Mouse (Mus musculus) common myeloid progenitor, adult 5-6 weeks (primary cell): ENCODE measurements around the gene Ltb4r2. TPM values are rescaled to one million over a fixed set of nuclear protein-coding genes. Genes with fewer than 3 reads are reported as not detected.

ENCODE experiments used
- ATAC-seq: replicated peaks from 2 replicates; pipeline ENCODE4 v1.8.0; 2016; ENCODE audit warnings: low read depth, mild to moderate bottlenecking, moderate TSS enrichment, inconsistent platforms; ENCODE audit not compliant: poor library complexity, severe bottlenecking
- total RNA-seq: library from RNA; stranded (forward); fragments of 200-1000, 187-1606 nt; gene quantifications from 2 replicates; pipeline ENCODE4 v1.2.3, GENCODE M21; 2017

Ltb4r2 gene
- total RNA-seq = 0.46 and 0.49 TPM in 2 replicates

- no peak for ATAC-seq
Observed at GRCm38 (mm10) chr14:55761163-55761562, at the start of gene Ltb4r2. TSS of gene Ltb4r2 (plus strand) at chr14:55761428.

DNA sequence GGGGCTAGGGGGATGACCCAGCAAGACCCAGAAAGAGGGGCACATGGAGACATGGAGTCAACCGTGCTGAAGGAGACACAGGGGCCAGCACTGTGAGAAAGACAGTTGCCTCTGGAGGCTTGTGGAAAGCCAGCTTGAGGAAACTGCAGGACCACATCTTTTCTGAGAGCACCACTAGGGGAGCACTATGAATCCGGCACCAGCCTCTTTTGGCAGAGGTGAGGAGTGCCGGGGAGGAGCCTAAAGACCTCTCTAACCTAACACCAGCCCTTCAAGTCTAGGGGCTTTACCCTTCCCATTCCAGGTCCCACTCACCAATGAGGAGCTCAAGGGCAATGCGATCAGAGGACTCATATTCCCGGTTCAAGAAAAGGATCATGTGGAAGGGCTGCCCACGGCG is 49.4 kb upstream of the Ltb4r2 start:
- no peak for ATAC-seq

DNA sequence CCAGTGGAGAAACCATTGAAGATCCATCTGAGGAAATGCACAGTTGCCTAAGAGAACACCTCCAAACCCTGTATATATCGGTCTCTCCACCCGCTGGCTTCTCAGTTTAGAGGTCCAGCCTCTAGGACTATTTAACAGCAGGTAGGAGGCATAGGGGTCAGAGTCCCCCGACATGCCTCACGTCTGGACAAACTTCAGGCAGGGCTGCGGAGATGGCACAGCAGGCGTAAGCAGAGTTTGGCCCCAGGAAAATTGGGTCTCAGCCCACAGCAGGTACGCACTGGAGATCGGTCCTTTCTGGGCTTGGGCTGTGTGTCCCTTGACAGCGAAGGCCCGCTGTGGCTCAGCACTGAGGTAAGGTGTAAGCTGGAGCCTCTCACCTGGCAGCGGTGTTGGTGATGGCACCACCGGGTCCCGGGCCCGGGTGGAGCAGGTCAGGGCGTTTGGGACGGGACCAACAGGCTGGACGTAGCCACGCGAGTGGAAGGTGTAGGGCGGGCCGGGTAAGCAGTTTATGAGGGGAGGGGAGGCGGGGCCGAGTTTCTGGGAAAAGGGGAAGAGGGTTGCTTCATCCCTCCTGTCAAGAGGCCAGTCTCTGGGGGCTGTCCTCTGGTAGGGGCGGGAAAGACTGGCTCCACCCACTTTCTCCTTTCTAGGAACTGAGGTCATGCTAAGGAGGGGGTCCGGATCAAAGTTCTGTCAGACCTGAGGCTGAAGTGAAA is 48.1 kb upstream of the Ltb4r2 start:
- ATAC-seq = peak; percentile 90

DNA sequence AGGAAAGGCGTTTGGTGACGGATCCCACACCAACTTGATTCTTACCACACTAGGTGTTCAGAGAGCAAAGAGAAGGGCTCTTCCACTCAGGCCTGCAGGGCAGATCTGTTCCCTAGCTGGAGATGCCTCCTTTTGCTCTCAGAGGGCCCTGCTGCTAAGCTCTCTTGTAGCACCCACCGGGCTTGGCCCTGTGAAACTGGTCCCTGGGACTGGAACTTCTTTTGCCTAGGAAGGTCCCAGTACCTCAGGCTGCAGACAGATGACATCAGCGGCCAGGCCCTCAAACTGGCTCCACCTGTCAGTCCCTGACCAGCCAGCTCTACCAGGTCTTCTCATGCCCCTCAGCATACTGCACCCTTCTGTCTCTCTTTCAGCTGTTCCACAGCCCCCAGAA is 47.5 kb upstream of the Ltb4r2 start, which contains the start of gene Tgm1:
TSS of gene Tgm1 (minus strand) at position 198 of the 394 bp plus-strand sequence.
- no peak; the same call in none of the 2 replicates for ATAC-seq

DNA sequence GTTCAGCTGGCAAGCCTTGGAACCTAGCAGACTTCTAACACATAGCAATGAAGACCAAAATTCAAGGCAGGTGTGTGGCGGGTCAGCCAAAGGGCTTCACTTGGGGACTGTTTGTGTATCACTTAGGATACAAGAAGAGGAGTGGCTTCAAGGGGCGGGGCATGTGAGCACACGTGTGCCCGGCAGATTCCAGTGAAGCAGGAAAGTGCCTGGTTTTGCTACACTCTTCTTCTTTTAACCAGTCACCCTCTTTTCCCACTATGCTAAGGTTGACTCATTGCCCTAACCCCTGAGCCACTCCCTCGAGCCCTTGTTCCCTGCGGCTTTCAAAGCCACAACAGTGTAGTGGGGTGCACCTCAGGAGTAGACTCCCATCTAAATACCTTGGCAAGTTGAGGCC is 46.3 kb upstream of the Ltb4r2 start:
- 0 out of 2 replicates have a peak, but pooled peaks have one; percentile 6 for ATAC-seq

DNA sequence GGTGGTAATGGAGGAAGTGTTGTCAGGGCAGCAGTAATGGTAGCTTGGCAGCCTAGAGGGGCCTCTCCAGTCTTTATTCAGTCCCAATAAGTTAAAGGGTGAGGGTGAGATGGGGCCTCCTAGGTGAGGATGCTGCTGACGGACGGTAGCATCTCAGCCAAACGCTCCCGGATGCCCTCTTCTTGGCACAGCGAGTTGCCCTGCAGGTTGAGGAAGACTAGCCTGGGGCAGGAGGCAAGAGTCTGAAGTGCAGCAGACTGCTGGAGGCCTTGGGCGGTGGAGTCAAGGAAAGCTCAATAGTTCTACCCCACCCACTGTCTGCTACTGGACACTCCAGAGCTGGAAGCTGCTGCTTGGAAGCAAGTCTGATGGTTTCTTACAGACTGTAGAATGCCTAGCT is 45.0 kb upstream of the Ltb4r2 start:
- ATAC-seq = no peak

DNA sequence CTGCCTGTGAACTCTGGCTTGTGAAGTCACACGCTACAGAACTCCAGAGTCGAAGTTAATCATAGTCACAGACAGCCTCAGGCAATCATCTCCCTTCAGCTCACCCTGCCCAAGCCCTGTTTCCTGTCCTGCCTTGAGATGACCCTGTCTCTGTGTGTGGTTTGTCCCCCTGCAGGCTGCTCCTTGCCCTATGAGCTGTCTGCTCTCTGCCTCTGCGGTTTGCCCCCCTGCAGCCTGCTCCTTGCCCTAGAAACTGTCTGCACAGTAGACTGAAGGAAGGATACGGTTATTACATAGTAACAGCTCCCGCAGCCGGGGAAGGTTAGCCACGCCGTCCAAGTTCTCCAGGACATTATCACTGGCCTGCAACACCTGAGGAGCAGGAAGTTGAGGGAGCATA is 44.3 kb upstream of the Ltb4r2 start:
- ATAC-seq = no peak

- ATAC-seq = no peak
Observed at GRCm38 (mm10) chr14:55719737-55720136, 41.5 kb upstream of the Ltb4r2 start.

DNA sequence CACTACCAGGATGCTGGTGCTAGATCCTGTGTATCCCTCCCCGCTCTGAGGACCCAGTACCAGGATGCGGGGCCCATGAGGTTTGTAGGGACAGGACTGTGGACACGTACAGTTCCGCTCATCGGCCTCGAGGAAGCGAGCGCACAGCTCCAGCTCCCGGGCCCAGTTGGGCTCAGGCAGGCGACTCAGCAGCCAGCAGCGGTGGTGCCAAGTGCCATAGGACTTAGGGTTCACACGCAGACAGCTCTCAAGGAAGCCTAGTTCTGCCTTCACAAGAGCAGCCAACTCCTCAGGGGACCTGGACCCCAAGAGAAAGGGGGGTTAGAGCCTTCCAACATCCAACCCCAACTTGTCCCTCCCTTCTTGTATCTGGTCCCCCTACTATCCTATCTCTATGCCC is 40.6 kb upstream of the Ltb4r2 start:
- ATAC-seq = no peak

- no peak for ATAC-seq
Observed at GRCm38 (mm10) chr14:55721076-55721475, 40.2 kb upstream of the Ltb4r2 start.

- peak; percentile 63 for ATAC-seq
Observed at GRCm38 (mm10) chr14:55721700-55722437, 39.4 kb upstream of the Ltb4r2 start, which contains the start of gene Rabggta. TSS of gene Rabggta (minus strand) at chr14:55722263.

DNA sequence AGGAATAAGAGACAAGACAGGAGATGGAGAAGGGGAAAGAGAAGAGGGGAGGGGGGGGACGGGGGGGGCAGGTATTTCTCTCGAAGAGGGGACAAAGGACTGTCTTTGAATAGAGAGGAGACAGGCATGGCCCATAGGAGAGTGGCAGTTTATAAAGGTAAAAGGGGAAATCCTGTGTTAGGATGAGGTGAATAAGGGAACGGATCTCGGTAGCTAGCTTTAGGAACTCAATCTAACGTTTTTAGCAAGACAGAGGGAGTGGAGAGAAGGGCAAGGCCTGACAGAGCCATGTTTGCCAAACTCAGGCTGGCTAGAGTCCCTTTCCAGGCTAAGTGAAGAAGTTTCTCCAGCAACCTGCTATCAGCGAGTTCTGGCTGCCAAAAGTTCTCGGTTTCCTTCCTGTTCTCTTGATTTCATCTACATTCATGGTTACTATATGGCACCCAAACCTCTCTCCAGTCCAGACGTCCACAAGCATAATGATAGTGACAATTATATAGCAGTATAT is 38.7 kb upstream of the Ltb4r2 start:
- ATAC-seq = no peak

DNA sequence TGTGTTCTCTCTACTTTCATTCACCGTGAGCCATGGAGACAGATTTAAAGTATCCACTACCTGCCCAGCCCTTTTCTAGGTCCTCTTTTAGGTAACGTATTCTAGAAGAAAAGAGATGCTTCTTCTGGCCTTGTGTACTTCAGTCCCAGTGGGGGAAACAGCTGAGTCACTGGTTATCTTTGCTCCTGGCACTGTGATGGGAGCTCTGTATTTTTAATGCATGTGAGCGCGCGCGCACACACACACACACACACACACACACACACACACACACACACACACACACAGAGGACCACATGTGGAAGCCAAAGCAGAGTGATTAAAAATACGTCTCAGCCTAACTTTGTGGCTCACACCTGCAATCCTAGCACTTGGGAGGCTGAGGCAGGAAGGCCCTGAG is 37.8 kb upstream of the Ltb4r2 start:
- no peak for ATAC-seq

DNA sequence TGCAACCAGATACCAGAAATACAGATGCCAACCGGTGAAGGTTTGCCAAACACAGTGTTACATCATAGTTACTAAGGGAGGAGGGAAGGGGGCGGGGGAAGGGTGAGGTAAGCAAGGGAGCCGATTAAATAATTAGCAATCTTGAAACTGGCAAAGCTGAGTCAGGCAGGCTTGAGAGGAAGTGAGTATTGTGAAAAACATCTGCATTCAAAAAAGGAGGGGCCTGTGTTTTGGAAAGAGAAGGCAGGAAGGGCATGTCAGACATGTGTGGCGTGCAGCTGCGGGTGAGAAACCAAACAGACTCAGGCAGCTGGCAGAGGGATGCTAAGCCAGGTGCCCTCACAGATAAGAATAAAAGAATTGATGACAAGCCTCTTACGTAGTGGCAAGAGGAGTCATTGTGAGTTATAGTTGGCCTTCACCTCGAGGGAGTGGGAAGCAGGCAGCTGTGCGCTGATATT is 36.8 kb upstream of the Ltb4r2 start:
- ATAC-seq = peak; percentile 78

- no peak for ATAC-seq
Observed at GRCm38 (mm10) chr14:55726261-55726660, 35.0 kb upstream of the Ltb4r2 start.

DNA sequence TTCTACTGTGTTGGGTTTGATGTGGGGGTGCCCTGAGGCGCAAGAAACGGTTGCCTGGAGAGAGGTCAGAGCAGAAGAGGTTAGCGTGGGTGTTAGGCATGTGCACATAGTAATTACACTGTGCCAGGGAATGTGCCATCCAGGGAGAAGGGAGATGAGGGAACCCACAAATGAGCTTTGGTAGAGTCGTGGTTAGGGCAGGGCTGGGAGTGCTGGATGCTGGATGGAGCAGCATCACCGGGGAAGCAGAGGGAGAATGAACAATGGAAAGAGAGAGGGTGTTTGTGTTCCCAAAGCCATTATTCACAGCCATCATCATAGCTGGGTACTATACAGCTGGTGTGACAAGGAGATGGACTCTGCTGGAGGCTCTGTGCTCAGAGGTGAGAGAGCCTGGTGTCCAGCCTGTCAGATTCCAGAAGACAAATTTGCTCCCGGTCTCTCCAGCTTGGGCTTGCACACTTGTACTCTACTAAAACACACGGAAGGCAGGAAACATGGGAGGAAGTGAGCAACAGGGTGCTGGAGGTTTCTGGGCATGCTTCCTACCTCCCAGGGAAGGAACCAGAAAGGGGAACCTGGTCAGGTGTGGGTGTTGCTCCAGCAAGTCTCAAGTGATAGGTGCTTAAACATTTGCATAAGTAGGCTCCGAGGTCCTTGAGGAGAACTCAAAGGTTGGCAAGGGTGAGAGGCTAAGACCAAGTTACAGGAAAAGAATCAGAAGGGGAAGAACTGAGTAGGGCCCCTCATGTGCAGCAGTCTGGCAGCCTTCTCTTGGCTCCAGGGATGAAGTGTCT is 33.1 kb upstream of the Ltb4r2 start:
- ATAC-seq = peak; percentile 12; the same call in 1 of the 2 replicates

DNA sequence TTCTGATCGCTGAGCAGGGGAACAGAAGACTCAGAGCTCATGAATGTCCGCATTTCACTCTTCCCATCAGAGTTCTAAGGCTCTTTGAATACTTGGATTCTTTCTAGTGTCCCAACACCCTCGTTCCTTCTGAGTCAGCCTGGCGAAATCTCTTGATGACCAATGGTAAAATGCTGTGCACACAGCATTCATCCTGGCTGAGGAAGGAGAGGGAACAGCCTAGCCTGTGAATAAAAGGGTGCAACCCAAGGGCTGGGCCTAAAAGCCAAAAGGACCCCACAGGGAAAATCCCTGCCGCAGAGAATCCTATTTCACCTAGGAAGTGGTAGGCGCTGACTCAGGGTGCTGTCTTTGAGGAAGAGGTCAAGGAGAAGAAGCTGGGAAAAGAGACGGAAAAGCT is 31.1 kb upstream of the Ltb4r2 start:
- no peak for ATAC-seq

- ATAC-seq = no peak
Observed at GRCm38 (mm10) chr14:55730531-55731032, 30.6 kb upstream of the Ltb4r2 start.

- ATAC-seq = no peak
Observed at GRCm38 (mm10) chr14:55733889-55734288, 27.3 kb upstream of the Ltb4r2 start.

DNA sequence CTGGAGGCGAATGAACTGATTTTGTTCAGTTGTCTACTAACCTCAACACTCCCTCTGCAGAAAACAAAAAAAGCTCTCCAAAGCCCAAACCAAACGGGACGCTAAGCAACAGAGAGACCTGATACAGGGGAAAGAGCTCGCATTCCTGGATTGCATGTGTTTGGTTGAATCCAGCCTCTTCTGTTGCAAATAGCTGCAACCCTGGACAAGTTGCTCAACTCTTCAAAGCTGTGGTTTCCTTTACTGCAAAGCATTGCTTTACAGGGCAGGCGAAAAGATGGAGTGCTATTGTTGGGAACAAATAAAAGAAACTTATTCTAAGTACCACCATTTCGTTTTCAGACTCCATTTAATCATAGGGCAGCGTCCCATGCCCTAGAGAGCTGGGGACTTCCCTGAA is 26.4 kb upstream of the Ltb4r2 start:
- no peak for ATAC-seq
